Mouse (Mus musculus): ENCODE measurements around the gene D17Wsu92e. TPM values are rescaled to one million over a fixed set of nuclear protein-coding genes. Genes with fewer than 3 reads are reported as not detected.

Gene D17Wsu92e
- polyA plus RNA-seq, 2 experiments, result 10.7 to 24.2 TPM

DNA sequence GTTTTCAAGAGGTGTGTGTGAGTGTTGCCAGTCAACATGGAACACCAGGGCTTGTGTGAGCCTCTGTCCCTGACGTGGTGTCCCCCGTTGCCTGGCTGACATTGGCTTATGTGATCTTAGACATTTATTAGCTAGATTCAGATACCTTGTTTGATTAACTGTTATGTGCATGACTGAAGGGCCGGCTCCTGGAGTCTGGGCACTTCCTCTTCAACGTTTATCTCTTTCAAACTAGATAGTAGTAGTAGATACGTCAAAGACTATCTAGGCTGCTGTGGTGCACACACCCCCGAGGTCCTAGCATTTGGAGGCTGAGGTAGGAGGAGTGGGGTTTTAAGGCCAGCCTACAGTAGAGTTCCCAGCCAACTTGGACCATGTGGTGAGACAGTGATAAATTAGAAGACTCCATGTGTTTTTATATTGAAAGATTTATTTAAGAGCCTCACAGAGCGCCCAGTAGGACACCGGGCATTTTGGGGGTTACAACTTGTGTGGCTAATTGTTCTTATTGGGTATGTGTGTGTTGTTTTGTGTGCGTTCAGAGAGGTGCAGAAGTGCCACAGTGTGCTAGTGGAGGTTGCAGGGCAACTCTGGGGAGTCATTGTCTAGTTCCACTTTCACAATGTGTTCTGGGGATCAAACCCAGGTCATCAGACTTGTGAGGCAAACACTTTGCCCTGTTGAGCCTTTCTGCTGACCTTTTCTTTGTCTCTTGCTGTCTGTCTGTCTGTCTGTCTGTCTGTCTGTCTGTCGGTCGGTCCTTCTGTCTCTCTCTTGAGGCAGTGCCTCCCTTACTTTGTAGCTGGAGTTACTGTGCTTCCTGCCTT is 37.4 kb upstream of the D17Wsu92e start:
- ATAC-seq (ENCODE audit: insufficient read depth), result no peak
- H3K9me3 ChIP-seq (ENCODE audit: control insufficient read depth, low read length), result no peaks in the 10 kb centered on the region
- peak overlapping the region; percentile 71 for H3K27ac ChIP-seq
- peak overlapping the region; percentile 95 for H3K4me2 ChIP-seq (ENCODE audit: low read depth)
- peaks cover 30 to 33% of the 10 kb centered on the region in 2 experiments for H3K4me1 ChIP-seq (replicated peaks; ENCODE audit: control insufficient read depth in 2 of 2, insufficient read depth in 2 of 2, low read length in 1 of 2)
- WGBS (ENCODE audit: insufficient replicate concordance), result 17% methylated on average over 11 of the region's 11 CpGs
- peak overlapping the region; percentile 70 for H3K9ac ChIP-seq (replicated peaks)
- no peaks in the 10 kb centered on the region for H3K27me3 ChIP-seq (ENCODE audit: control insufficient read depth, insufficient read depth, low read length)
- peaks cover 5% of the 10 kb centered on the region for H3K36me3 ChIP-seq (replicated peaks; ENCODE audit: control insufficient read depth, insufficient read depth, low read depth)
- TF ChIP-seq CTCF (IDR thresholded peaks at IDR 0.05; ENCODE audit: low read depth) (no peak), EP300 (IDR thresholded peaks at IDR 0.05; ENCODE audit: low read depth) (no peak)
- DNase-seq (ENCODE audit: low read depth in 3 of 3, low spot score in 3 of 3), result peak in 1 of 3 experiments; percentile 35
- peak overlapping the region; percentile 69 to 91 for H3K4me3 ChIP-seq (ENCODE audit: insufficient read depth in 1 of 2, low read depth in 2 of 2, low read length in 2 of 2)

- ATAC-seq (ENCODE audit: insufficient read depth) (peak; percentile 69), DNase-seq (ENCODE audit: low read depth in 3 of 3, low spot score in 3 of 3) (peak in 2 of 3 experiments; percentile 36 to 53)
- Histone ChIP-seq H3K36me3 (replicated peaks; ENCODE audit: control insufficient read depth, insufficient read depth, low read depth) (peaks cover 12% of the 10 kb centered on the region), H3K4me2 (ENCODE audit: low read depth) (peak overlapping the region; percentile 95), H3K27ac (peak overlapping the region; percentile 71), H3K9me3 (ENCODE audit: control insufficient read depth, low read length) (no peaks in the 10 kb centered on the region), H3K9ac (replicated peaks) (peak overlapping the region; percentile 70), H3K4me3 (ENCODE audit: insufficient read depth in 1 of 2, low read depth in 2 of 2, low read length in 2 of 2) (peak overlapping the region; percentile 69 to 91), H3K4me1 (replicated peaks; ENCODE audit: control insufficient read depth in 2 of 2, insufficient read depth in 2 of 2, low read length in 1 of 2) (peaks cover 30 to 33% of the 10 kb centered on the region in 2 experiments), H3K27me3 (ENCODE audit: control insufficient read depth, insufficient read depth, low read length) (no peaks in the 10 kb centered on the region)
- 1% methylated on average over 52 of the region's 52 CpGs for WGBS (ENCODE audit: insufficient replicate concordance)
- no peak for TF ChIP-seq EP300 (IDR thresholded peaks at IDR 0.05; ENCODE audit: low read depth)
- TF ChIP-seq CTCF (IDR thresholded peaks at IDR 0.05; ENCODE audit: low read depth), result no peak
Measured at GRCm38 (mm10) chr17:27856798-27857648, 36.6 kb upstream of the D17Wsu92e start.

DNA sequence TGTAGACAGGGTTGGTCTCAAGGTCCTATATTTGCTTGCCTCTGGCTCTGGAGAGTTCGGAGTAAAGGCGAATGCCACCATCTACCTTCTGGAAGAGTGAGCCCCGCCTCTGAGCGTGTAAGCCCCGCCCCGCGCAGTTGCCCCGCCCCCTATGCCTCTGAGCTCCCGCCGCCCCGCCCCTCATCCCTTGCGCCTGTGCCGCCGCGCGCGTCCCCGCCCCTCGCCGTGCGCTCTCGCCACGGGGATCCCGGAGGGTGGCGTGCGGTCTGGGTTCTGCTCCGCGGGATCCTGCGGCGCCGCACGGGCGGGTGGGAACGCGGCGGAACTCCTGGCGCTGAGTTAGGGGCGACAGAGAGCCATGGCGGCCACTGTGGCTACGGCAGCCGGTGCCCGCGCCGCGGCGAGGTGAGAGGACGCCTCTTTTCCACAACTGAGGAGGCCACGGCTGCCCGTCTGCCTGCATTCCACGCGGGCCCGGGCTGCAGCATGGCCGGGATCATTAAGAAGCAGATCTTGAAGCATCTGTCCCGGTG is 35.9 kb upstream of the D17Wsu92e start, which contains the start of gene Uhrf1bp1:
Gene Uhrf1bp1, plus strand, starts transcription at position 177 of the 533 bp plus-strand sequence.
- TF ChIP-seq CTCF (IDR thresholded peaks at IDR 0.05; ENCODE audit: low read depth) (no peak), EP300 (IDR thresholded peaks at IDR 0.05; ENCODE audit: low read depth) (no peak)
- Histone ChIP-seq H3K4me1 (replicated peaks; ENCODE audit: control insufficient read depth in 2 of 2, insufficient read depth in 2 of 2, low read length in 1 of 2) (peaks cover 30 to 33% of the 10 kb centered on the region in 2 experiments), H3K9me3 (ENCODE audit: control insufficient read depth, low read length) (no peaks in the 10 kb centered on the region), H3K27me3 (ENCODE audit: control insufficient read depth, insufficient read depth, low read length) (no peaks in the 10 kb centered on the region), H3K4me3 (ENCODE audit: insufficient read depth in 1 of 2, low read depth in 2 of 2, low read length in 2 of 2) (peak within 1 kb of the TSS; percentile 69 to 91), H3K4me2 (ENCODE audit: low read depth) (peak within 1 kb of the TSS; percentile 95), H3K36me3 (replicated peaks; ENCODE audit: control insufficient read depth, insufficient read depth, low read depth) (peaks cover 15% of the 10 kb centered on the region), H3K9ac (replicated peaks) (peak within 1 kb of the TSS; percentile 70), H3K27ac (peak within 1 kb of the TSS; percentile 71)
- DNase-seq (ENCODE audit: low read depth in 3 of 3, low spot score in 3 of 3) (peak; percentile 72 to 78 (median 76)), ATAC-seq (ENCODE audit: insufficient read depth) (peak; percentile 81)
- WGBS (ENCODE audit: insufficient replicate concordance), result 0% methylated on average over 54 of the region's 54 CpGs

GRCm38 (mm10) chr17:27851076-27851475 is 30.6 kb upstream of the D17Wsu92e start:
- no peak overlapping the region for H3K9ac ChIP-seq (replicated peaks)
- 26% methylated on average over 3 of the region's 3 CpGs for WGBS (ENCODE audit: insufficient replicate concordance)

More at GRCm38 (mm10) chr17:27851076-27851475, 30.6 kb upstream of the D17Wsu92e start:
- no peak overlapping the region for H3K27ac ChIP-seq
- peaks cover 3 to 5% of the 10 kb centered on the region in 2 experiments; a peak in 2 of 4 replicates for H3K4me1 ChIP-seq (replicated peaks; ENCODE audit: control insufficient read depth in 2 of 2, insufficient read depth in 2 of 2, low read length in 1 of 2)
- DNase-seq (ENCODE audit: low read depth in 3 of 3, low spot score in 3 of 3) (no peak), ATAC-seq (ENCODE audit: insufficient read depth) (no peak)
- no peak overlapping the region for H3K4me3 ChIP-seq (ENCODE audit: insufficient read depth in 1 of 2, low read depth in 2 of 2, low read length in 2 of 2)
- no peaks in the 10 kb centered on the region for H3K27me3 ChIP-seq (ENCODE audit: control insufficient read depth, insufficient read depth, low read length)
- TF ChIP-seq EP300 (IDR thresholded peaks at IDR 0.05; ENCODE audit: low read depth) (no peak), CTCF (IDR thresholded peaks at IDR 0.05; ENCODE audit: low read depth) (no peak)
- no peaks in the 10 kb centered on the region for H3K9me3 ChIP-seq (ENCODE audit: control insufficient read depth, low read length)
- H3K36me3 ChIP-seq (replicated peaks; ENCODE audit: control insufficient read depth, insufficient read depth, low read depth), result peaks cover 39% of the 10 kb centered on the region
- H3K4me2 ChIP-seq (ENCODE audit: low read depth), result no peak overlapping the region

All from liver, embryonic 14.5 days (tissue).